Mouse (Mus musculus) liver, postnatal 0 days (tissue): ENCODE data around the gene Pip5k1c. TPM values are rescaled to one million over a fixed set of nuclear protein-coding genes. Genes with fewer than 3 reads are reported as not detected.

Experiments used
- ATAC-seq: fragments of 200-750 bp; cut with Nextera tagmentation; 2 replicates; pipeline ENCODE4 v1.8.0; 2017; ENCODE audit warnings: mild to moderate bottlenecking, moderate library complexity
- DNase-seq: peaks from one replicate; pipeline ENCODE4 v3.0.0-alpha.2; 2016
- H3K27ac ChIP-seq: fragments of 300-500 bp; sonication (generic); 2 replicates; pipeline ENCODE4 v1.5.1; 2014; ENCODE audit warnings: antibody characterized with exemption, moderate library complexity, mild to moderate bottlenecking, low read depth
- H3K27me3 ChIP-seq: fragments of 300-500 bp; sonication (generic); 2 replicates; pipeline ENCODE4 v1.6.1; 2014; ENCODE audit warnings: low read length, control low read depth, mixed read lengths; ENCODE audit not compliant: insufficient read depth
- H3K36me3 ChIP-seq: fragments of 300-500 bp; sonication (generic); replicated peaks from 2 replicates; pipeline ENCODE4 v1.6.1; 2014; ENCODE audit warnings: mild to moderate bottlenecking, control low read depth, low read length, moderate library complexity, mixed read lengths; ENCODE audit not compliant: insufficient read depth
- H3K4me1 ChIP-seq: fragments of 300-500 bp; sonication (generic); 2 replicates; pipeline ENCODE4 v1.6.1; 2014; ENCODE audit warnings: antibody characterized with exemption, mild to moderate bottlenecking, control low read depth; ENCODE audit not compliant: insufficient read depth
- H3K4me2 ChIP-seq: fragments of 300-500 bp; sonication (generic); 2 replicates; pipeline ENCODE4 v1.6.1; 2014; ENCODE audit warnings: low read depth, mild to moderate bottlenecking, low read length, moderate library complexity, mixed read lengths
- H3K4me3 ChIP-seq: fragments of 300-500 bp; sonication (generic); 2 replicates; pipeline ENCODE4 v1.5.1; 2014; ENCODE audit warnings: low read depth, low read length
- H3K9ac ChIP-seq: fragments of 300-500 bp; sonication (generic); replicated peaks from 2 replicates; pipeline ENCODE4 v1.6.1; 2014; ENCODE audit warnings: mild to moderate bottlenecking, moderate library complexity
- H3K9me3 ChIP-seq: fragments of 300-500 bp; sonication (generic); 2 replicates; pipeline ENCODE4 v1.6.1; 2016; ENCODE audit warnings: mild to moderate bottlenecking, control low read depth, low read length, mixed read lengths
- CTCF ChIP-seq: sonication (generic); IDR thresholded peaks from 2 replicates; pipeline ENCODE4 v1.5.1; 2016; ENCODE audit warnings: antibody characterized with exemption, low read depth
- EP300 ChIP-seq: IDR thresholded peaks from 2 replicates; pipeline ENCODE4 v1.6.1; 2016; ENCODE audit warnings: antibody characterized with exemption, low read depth, mild to moderate bottlenecking
- WGBS: fragments of 180-500 bp; shearing (Covaris S2); extraction: QIAGEN DNeasy Blood & Tissue Kit; methylation state at CpG from one replicate; pipeline ENCODE4 v1.1.7; 2014; ENCODE audit not compliant: insufficient replicate concordance; 5-methylcytosine and 5-hydroxymethylcytosine counted together
- polyA plus RNA-seq: library from polyadenylated mRNA; unstranded; fragments of >200 nt; fragmentation: Nextera tagmentation; extraction: Ambion mirVana; gene quantifications from 2 replicates; pipeline ENCODE4 v1.2.1, GENCODE M21; 2015

The Pip5k1c gene
- polyA plus RNA-seq, 1 experiment from 2014 or later, result 9.7 TPM

DNA sequence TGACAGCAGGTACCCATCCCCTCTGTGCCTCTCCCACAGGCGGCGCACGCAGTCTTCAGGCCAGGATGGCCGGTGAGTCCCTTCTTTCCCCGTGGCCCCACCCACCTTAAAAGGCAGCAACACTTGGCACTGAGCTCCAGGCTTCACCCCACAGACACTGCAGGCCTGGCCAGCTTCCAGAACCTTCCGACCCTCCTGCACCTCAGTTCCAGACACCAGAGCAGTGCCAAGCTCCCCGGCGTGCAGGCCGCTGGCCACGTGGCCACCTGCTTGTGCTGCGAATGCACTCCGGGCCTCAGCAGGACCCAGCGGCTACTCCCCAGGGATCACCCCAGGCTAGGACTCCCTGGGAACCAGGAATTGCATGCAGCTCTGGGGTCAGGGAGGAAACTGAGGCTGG, 20.8 kb downstream of the Pip5k1c start:
- Histone ChIP-seq H3K9ac (no peak overlapping the region), H3K9me3 (no peaks in the 10 kb centered on the region), H3K27ac (no peak overlapping the region), H3K4me2 (no peak overlapping the region), H3K27me3 (no peaks in the 10 kb centered on the region), H3K4me1 (peaks cover 17% of the 10 kb centered on the region), H3K36me3 (peaks cover 54% of the 10 kb centered on the region), H3K4me3 (no peak overlapping the region)
- WGBS, result 94% methylated on average over 13 of the region's 13 CpGs
- TF ChIP-seq EP300, result no peak
- TF ChIP-seq CTCF, result no peak
- ATAC-seq (no peak), DNase-seq (no peak)

DNA sequence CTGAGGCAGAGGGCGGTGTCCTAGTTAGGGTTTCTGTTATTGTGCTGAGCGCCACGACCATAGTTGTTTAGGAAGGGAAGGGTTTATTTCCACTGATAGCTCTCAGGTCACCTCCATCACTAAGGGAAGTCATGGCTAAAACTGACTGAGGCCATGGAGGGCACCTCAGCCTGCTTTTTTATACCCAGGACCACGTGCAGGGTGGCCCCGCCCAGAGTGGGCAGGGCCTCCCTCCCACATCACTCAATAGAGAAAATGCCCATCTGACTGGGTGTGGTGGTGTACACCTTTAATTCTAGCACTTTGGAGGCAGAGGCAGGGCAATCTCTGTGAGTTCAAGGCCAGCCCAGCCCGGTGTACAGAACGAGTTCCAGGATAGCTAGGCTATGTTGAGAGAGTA, 21.4 kb downstream of the Pip5k1c start:
- DNase-seq (no peak), ATAC-seq (no peak)
- peaks cover 23% of the 10 kb centered on the region for H3K4me1 ChIP-seq
- H3K4me3 ChIP-seq, result no peak overlapping the region
- no peaks in the 10 kb centered on the region for H3K9me3 ChIP-seq
- no peak overlapping the region for H3K27ac ChIP-seq
- H3K4me2 ChIP-seq, result no peak overlapping the region
- peaks cover 48% of the 10 kb centered on the region for H3K36me3 ChIP-seq
- TF ChIP-seq CTCF (no peak), EP300 (no peak)
- 68% methylated on average over 7 of the region's 7 CpGs for WGBS
- no peaks in the 10 kb centered on the region for H3K27me3 ChIP-seq
- H3K9ac ChIP-seq, result no peak overlapping the region

DNA sequence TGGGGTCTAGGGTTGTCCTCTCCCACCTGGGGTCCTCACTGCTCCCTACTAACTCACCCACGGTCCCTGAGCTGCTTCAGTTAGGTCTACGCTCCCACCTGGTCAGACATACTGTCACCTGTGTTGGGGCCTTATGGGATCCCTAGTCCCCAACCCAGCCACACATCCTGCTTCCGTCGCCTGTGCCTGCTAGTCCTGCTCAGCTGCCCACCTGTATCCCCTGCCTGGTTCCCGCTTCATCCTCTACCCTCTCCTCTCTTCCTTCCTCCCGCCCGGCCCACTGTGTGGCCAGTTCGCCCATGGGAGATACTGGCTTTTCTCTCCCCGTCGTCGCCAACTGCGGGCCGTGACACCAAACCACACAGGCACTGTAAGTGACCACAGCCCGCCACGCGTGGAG, 22.8 kb downstream of the Pip5k1c start:
- peaks cover 40% of the 10 kb centered on the region for H3K36me3 ChIP-seq
- WGBS, result 88% methylated on average over 16 of the region's 16 CpGs
- no peaks in the 10 kb centered on the region for H3K9me3 ChIP-seq
- H3K9ac ChIP-seq, result no peak overlapping the region
- no peak overlapping the region for H3K27ac ChIP-seq
- H3K27me3 ChIP-seq, result no peaks in the 10 kb centered on the region
- no peak overlapping the region for H3K4me3 ChIP-seq
- ATAC-seq (no peak), DNase-seq (no peak)
- no peak for TF ChIP-seq EP300
- TF ChIP-seq CTCF, result no peak
- H3K4me2 ChIP-seq, result no peak overlapping the region
- H3K4me1 ChIP-seq, result peaks cover 33% of the 10 kb centered on the region

GRCm38 (mm10) chr10:81316338-81317060, 23.7 kb downstream of the Pip5k1c start:
- ATAC-seq, result no peak
- no peaks in the 10 kb centered on the region for H3K27me3 ChIP-seq
- H3K9ac ChIP-seq, result peak overlapping the region; percentile 35; the same call in 1 of the 2 replicates
- H3K9me3 ChIP-seq, result no peaks in the 10 kb centered on the region
- no peak overlapping the region for H3K4me3 ChIP-seq
- H3K27ac ChIP-seq, result no peak overlapping the region
- 72% methylated on average over 14 of the region's 16 CpGs for WGBS
- TF ChIP-seq CTCF (peak; percentile 62), EP300 (no peak)
- DNase-seq, result no peak
- H3K36me3 ChIP-seq, result peaks cover 31% of the 10 kb centered on the region
- H3K4me2 ChIP-seq, result peak overlapping the region; percentile 60
- H3K4me1 ChIP-seq, result peaks cover 33% of the 10 kb centered on the region

DNA sequence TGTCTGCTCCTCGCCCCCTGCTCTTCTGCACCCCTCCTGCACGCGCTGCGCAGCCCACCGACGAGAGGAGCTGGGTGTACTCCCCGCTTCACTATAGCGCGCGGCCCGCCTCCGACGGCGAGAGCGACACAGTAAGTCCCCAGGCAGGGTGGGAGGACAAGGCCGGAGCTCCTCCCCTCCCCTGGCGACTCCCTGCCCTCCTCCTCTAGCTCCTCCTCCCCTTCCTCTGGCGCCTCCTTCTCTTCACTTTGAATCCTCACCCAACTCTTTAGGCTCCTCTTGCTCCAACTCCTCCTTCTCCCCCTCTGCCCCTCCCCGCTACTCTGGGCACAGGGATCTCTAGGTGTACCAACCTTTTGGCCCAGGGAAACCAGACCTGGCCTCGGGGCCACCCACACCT, 24.5 kb downstream of the Pip5k1c start:
- Histone ChIP-seq H3K4me1 (peaks cover 39% of the 10 kb centered on the region), H3K4me2 (peak overlapping the region; percentile 60), H3K36me3 (peaks cover 27% of the 10 kb centered on the region), H3K27ac (no peak overlapping the region), H3K27me3 (no peaks in the 10 kb centered on the region), H3K4me3 (no peak overlapping the region), H3K9me3 (no peaks in the 10 kb centered on the region), H3K9ac (no peak overlapping the region)
- DNase-seq (peak; percentile 62), ATAC-seq (no peak)
- no peak for TF ChIP-seq CTCF
- TF ChIP-seq EP300, result no peak
- 38% methylated on average over 20 of the region's 20 CpGs for WGBS

DNA sequence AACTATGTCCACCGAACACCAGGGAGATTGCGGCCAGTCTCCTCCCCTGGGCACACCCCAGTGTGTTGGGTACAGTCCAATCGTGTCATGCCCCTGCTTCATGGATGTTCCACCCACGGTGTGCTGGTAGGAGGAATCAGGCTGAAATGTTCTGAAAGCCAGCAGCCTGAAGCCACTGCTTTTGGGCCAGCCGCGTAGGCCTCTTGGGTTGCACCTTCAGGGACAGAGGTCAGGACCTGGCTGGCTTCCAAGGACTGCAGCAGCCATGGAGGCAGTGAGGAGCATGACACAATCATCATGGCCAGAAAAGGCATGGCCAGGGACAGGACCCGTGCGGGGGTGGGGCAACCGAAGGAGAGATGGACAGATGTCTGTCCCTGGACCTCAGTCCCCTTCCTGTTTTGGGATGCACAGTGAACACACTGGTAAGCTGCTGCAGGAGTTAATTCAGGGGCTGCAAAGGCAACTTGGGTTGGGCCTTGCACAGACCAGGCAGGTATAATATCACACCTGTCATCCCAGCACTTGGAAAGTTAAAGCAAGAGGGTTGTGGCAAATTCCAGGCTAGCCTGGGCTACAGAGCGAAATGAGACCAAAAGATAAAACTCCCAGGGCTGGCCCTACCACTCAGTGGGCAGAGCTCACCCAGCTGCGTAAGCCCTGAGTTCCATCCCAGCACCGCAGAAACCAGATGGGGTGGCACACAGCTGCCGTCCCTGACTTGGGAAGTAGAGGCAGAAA, 26.0 kb downstream of the Pip5k1c start:
- Histone ChIP-seq H3K4me3 (no peak overlapping the region), H3K36me3 (peaks cover 30% of the 10 kb centered on the region), H3K4me1 (peaks cover 39% of the 10 kb centered on the region), H3K27ac (peak overlapping the region; percentile 56; the same call in 1 of the 2 replicates), H3K4me2 (0 out of 2 replicates have a peak overlapping the region, but pooled peaks have one; percentile 88), H3K9me3 (no peaks in the 10 kb centered on the region), H3K27me3 (no peaks in the 10 kb centered on the region), H3K9ac (no peak overlapping the region)
- ATAC-seq (no peak), DNase-seq (peak; percentile 77)
- 72% methylated on average over 13 of the region's 13 CpGs for WGBS
- TF ChIP-seq EP300 (no peak), CTCF (no peak)
